Mouse (Mus musculus): ENCODE measurements at regions not wholly inside any gene's neighbourhood (a gene's known extent, or its start where the extent isn't known, plus 50 kb on each side); places are given as distances from the start of the nearest gene placed in this dataset.

GRCm38 (mm10) chr13:59891737-59892136, 68.8 kb upstream of the Tut7 start:
- TF ChIP-seq CTCF (IDR thresholded peaks at IDR 0.05; ENCODE audit: low read depth, low read length) (no peak), POLR2A (IDR thresholded peaks at IDR 0.05; ENCODE audit: extremely low read depth, insufficient read depth, low read length) (no peak)

Measured in liver, adult 2 months (tissue).